ENCODE assay signal across 17 mouse cellular contexts in the genomic region with DNA sequence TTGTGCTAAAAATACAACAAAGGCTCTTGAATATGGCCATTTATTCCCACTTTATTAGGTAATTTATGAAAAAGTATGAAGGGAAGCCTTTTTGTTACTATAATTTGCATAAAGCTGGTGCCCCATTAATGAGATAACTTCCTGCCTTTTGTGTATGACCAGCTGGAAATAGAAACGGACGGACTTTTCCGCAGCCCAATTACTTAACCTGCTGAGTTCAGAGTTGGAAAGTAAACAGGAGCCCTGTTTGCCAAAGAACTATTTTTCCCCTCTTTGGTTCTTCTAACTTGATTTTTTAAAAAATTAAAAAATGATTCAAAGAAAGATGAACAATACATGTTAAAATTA.
DNase-seq lines count a peak whose midpoint lies in the region; ATAC-seq and TF ChIP-seq lines count a peak whose summit lies in the region.
"Had no signal": no experiment of that assay in that cellular context is flagged by ENCODE, and none has a peak within 500 bp of the region (broad histone marks: within the 10 kb centered on the region; RNA-seq: fewer than 3 reads in every experiment).

No protein-coding gene starts in this region.

- no peaks in the 10 kb centered on the region for H3K36me3 ChIP-seq in kidney, postnatal 0 days (ENCODE audit: insufficient read depth, low read length)
- H3K36me3 ChIP-seq in forebrain, embryonic 12.5 days (replicated peaks), result no peaks in the 10 kb centered on the region
- no peaks in the 10 kb centered on the region for H3K36me3 ChIP-seq in hindbrain, embryonic 12.5 days
- H3K36me3 ChIP-seq in midbrain, embryonic 16.5 days (ENCODE audit: control insufficient read depth, insufficient read depth, low read length), result no peaks in the 10 kb centered on the region
- H3K36me3 ChIP-seq: G1E; limb, embryonic 13.5 days had no signal

- ATAC-seq in kidney, postnatal 0 days (replicated peaks; ENCODE audit: low FRiP score, low read depth), result no peak
- ATAC-seq in forebrain, embryonic 12.5 days (ENCODE audit: low FRiP score), result peak; percentile 52
- peak; percentile 42; the same call in 1 of the 2 replicates for ATAC-seq in hindbrain, embryonic 12.5 days (ENCODE audit: low FRiP score)
- ATAC-seq in midbrain, embryonic 16.5 days, result peak; percentile 53; the same call in 1 of the 2 replicates
- ATAC-seq in monocyte, adult 5-6 weeks (replicated peaks; ENCODE audit: insufficient number of reproducible peaks, low FRiP score, low TSS enrichment, poor library complexity, severe bottlenecking), result no peak
- ATAC-seq: intestine, postnatal 0 days; liver, postnatal 0 days had no signal

- no peaks in the 10 kb centered on the region for H3K27me3 ChIP-seq in kidney, postnatal 0 days (ENCODE audit: insufficient read depth, low read length)
- H3K27me3 ChIP-seq in forebrain, embryonic 12.5 days, result no peaks in the 10 kb centered on the region
- H3K27me3 ChIP-seq in hindbrain, embryonic 12.5 days, result no peaks in the 10 kb centered on the region
- H3K27me3 ChIP-seq in midbrain, embryonic 16.5 days (ENCODE audit: control insufficient read depth, insufficient read depth, low read depth, low read length), result no peaks in the 10 kb centered on the region
- H3K27me3 ChIP-seq: limb, embryonic 13.5 days had no signal

- no peak overlapping the region for H3K4me2 ChIP-seq in kidney, postnatal 0 days (ENCODE audit: low read length)
- H3K4me2 ChIP-seq in forebrain, embryonic 12.5 days, result peak overlapping the region; percentile 21
- H3K4me2 ChIP-seq in hindbrain, embryonic 12.5 days (replicated peaks), result peak overlapping the region; percentile 32; the same call in 1 of the 2 replicates
- no peak overlapping the region for H3K4me2 ChIP-seq in midbrain, embryonic 16.5 days (ENCODE audit: low read length)
- H3K4me2 ChIP-seq: limb, embryonic 13.5 days had no signal

- no peak overlapping the region for H3K9ac ChIP-seq in kidney, postnatal 0 days (ENCODE audit: low read depth, low read length)
- H3K9ac ChIP-seq in forebrain, embryonic 12.5 days, result no peak overlapping the region
- H3K9ac ChIP-seq in hindbrain, embryonic 12.5 days, result no peak overlapping the region
- H3K9ac ChIP-seq in midbrain, embryonic 16.5 days (ENCODE audit: low read depth, low read length), result no peak overlapping the region
- H3K9ac ChIP-seq: limb, embryonic 13.5 days; liver, postnatal 0 days had no signal

- DNase-seq in kidney, postnatal 0 days (ENCODE audit: low spot score), result peak; percentile 2
- no peak for DNase-seq in kidney, postnatal 10 days
- DNase-seq in ovary, adult 18-20 months (ENCODE audit: low spot score), result no peak
- DNase-seq: adrenal gland, postnatal 25 days; cerebellum, postnatal 36 days; kidney, postnatal 36 days; liver, postnatal 0 days; right cerebral cortex, postnatal 14 days; thymus, adult 18-20 months had no signal

- 60% methylated on average over 3 of the region's 3 CpGs for WGBS in kidney, postnatal 0 days
- 11% methylated on average over 3 of the region's 3 CpGs for WGBS in forebrain, embryonic 12.5 days
- WGBS in hindbrain, embryonic 12.5 days, result 17% methylated on average over 3 of the region's 3 CpGs
- WGBS in midbrain, embryonic 16.5 days, result 11% methylated on average over 3 of the region's 3 CpGs

- H3K27ac ChIP-seq in kidney, postnatal 0 days, result no peak overlapping the region
- no peak overlapping the region for H3K27ac ChIP-seq in forebrain, embryonic 12.5 days
- H3K27ac ChIP-seq in hindbrain, embryonic 12.5 days, result no peak overlapping the region
- H3K27ac ChIP-seq in midbrain, embryonic 16.5 days (ENCODE audit: low read length), result no peak overlapping the region
- H3K27ac ChIP-seq: left cerebral cortex, adult 2 months; limb, embryonic 13.5 days had no signal

- TF ChIP-seq CTCF in kidney, postnatal 0 days (IDR thresholded peaks at IDR 0.05; ENCODE audit: low read depth), result no peak

- H3K9me3 ChIP-seq in kidney, postnatal 0 days (replicated peaks; ENCODE audit: low read length), result no peaks in the 10 kb centered on the region
- no peaks in the 10 kb centered on the region for H3K9me3 ChIP-seq in forebrain, embryonic 12.5 days
- H3K9me3 ChIP-seq in hindbrain, embryonic 12.5 days (replicated peaks), result no peaks in the 10 kb centered on the region
- no peaks in the 10 kb centered on the region for H3K9me3 ChIP-seq in midbrain, embryonic 16.5 days (replicated peaks; ENCODE audit: control insufficient read depth, low read length, poor library complexity, severe bottlenecking)
- H3K9me3 ChIP-seq: G1E; limb, embryonic 13.5 days had no signal

- H3K4me3 ChIP-seq in kidney, postnatal 0 days (replicated peaks; ENCODE audit: low read depth, low read length), result no peak overlapping the region
- no peak overlapping the region for H3K4me3 ChIP-seq in forebrain, embryonic 12.5 days (replicated peaks)
- H3K4me3 ChIP-seq in hindbrain, embryonic 12.5 days, result no peak overlapping the region
- no peak overlapping the region for H3K4me3 ChIP-seq in midbrain, embryonic 16.5 days (ENCODE audit: low read depth, low read length)
- H3K4me3 ChIP-seq: left cerebral cortex, adult 2 months; limb, embryonic 13.5 days had no signal

- H3K4me1 ChIP-seq in kidney, postnatal 0 days (replicated peaks; ENCODE audit: insufficient read depth, low read length), result no peaks in the 10 kb centered on the region
- H3K4me1 ChIP-seq in forebrain, embryonic 12.5 days, result peaks cover 20% of the 10 kb centered on the region
- peaks cover 19% of the 10 kb centered on the region for H3K4me1 ChIP-seq in hindbrain, embryonic 12.5 days
- peaks cover 10% of the 10 kb centered on the region for H3K4me1 ChIP-seq in midbrain, embryonic 16.5 days (ENCODE audit: control insufficient read depth, insufficient read depth, low read length)

Comparison
In these comparisons a context has a peak if more than half of its experiments do, and no peak if none do; other contexts are left out.
1. ATAC-seq: peak in forebrain, embryonic 12.5 days (single experiment), hindbrain, embryonic 12.5 days (single experiment) and midbrain, embryonic 16.5 days (single experiment); none in kidney, postnatal 0 days (single experiment) and monocyte, adult 5-6 weeks (single experiment).
2. H3K4me2 ChIP-seq: peak in forebrain, embryonic 12.5 days (single experiment) and hindbrain, embryonic 12.5 days (single experiment); none in kidney, postnatal 0 days (single experiment) and midbrain, embryonic 16.5 days (single experiment).